Mouse (Mus musculus): ENCODE results near the gene Sema4c.
"Not testable (repeated sequence)": the region's sequence is repeated elsewhere in the genome, so short reads cannot be mapped to it uniquely, and the experiment has no call there.

DNA sequence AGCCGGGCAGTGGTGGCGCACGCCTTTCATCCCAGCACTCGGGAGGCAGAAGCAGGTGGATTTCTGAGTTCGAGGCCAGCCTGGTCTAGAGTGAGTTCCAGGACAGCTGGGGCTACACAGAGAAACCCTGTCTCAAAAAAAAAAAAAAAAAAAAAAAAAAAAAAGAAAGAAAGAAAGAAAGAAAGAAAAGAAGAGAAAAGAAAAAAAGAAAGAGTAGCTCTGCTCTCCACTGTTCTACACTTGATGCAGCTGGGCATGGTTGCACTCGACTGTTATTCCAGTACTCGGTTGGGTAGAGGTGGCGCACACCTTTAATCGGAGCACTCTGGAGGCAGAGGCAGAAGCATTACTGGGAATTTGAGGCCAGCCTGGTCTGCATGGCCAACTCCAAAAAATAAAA, 21.4 kb downstream of the Sema4c start, which contains the start of gene Ankrd23:
- TF ChIP-seq CTCF (IDR thresholded peaks at IDR 0.05; ENCODE audit: borderline replicate concordance, insufficient read depth, low read depth, low read length); POLR2A (IDR thresholded peaks at IDR 0.05; ENCODE audit: borderline replicate concordance, insufficient read depth, low read length): not testable (repeated sequence)
